Mouse (Mus musculus) large intestine, adult 2 months (tissue): Measurements from ENCODE around the gene Ceacam3. TPM values are rescaled to one million over a fixed set of nuclear protein-coding genes. Genes with fewer than 3 reads are reported as not detected.
"Not testable (repeated sequence)": the region's sequence is repeated elsewhere in the genome, so short reads cannot be mapped to it uniquely, and the experiment has no call there.

Experiments used
- DNase-seq: peaks from one replicate; pipeline ENCODE4 v3.0.0-alpha.2; 2012; ENCODE audit warnings: low read depth, low spot score
- WGBS: fragments of 180-500 bp; shearing (Covaris S2); methylation state at CpG from one replicate; pipeline ENCODE4 v1.1.7; 2018; 5-methylcytosine and 5-hydroxymethylcytosine counted together
- polyA plus RNA-seq: library from polyadenylated mRNA; depleted of rRNA; stranded (reverse); fragments of >200 nt; gene quantifications from 2 replicates; pipeline ENCODE4 v1.2.3, GENCODE M21; 2012; rRNA removed

Gene Ceacam3
- polyA plus RNA-seq, result not detected in 2 replicates

- no peak for DNase-seq
- whole genome bisulfite sequencing, result 73% methylated on average over 2 of the region's 2 CpGs
These were observed at the start of gene Ceacam3 for GRCm38 (mm10) chr7:17149931-17150330. Gene Ceacam3 (plus strand): TSS chr7:17150282.

DNA sequence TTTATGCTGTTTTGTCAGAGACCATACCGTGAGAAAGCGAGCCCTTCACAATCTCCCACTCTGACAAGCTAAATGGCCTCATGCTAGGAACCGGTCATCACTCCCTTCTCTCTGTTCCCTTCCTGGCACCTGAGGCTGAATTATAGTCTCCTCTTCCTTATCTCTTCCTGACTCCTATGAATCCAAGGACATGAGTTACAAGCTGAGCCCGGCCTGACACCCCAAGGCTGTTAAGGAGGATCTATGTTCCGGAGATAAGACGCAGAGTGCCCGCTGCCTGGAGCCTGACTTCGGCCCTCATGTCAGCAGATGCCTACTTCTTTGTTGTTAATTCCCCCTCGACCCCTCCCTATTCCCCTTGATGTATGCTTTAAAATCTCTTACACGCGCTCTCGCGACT, 48.5 kb upstream of the Ceacam3 start:
- DNase-seq, result not testable (repeated sequence)
- 89% methylated on average over 13 of the region's 13 CpGs for WGBS

DNA sequence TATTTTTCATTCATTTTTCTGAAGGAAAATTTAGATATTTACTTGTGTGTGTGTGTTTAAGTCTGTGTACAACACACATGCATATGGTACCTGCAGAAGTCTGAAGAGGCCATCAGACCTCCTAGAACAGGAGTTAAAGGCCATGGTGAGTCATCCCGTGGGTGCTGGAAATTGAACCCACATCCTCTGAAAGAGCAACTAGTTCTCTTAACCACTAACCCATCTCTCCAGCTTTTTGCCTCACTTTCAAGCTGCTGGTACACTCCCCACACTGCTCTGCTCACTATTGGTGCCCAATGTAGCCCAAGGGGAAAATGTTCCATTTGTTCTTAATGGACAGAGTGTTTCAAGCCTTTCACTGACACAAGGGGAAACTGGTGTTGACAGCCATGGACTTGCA, 14.8 kb upstream of the Ceacam3 start:
- 73% methylated on average over 1 of the region's 1 CpGs for WGBS
- DNase-seq, result no peak

- WGBS, result 17% methylated on average over 2 of the region's 2 CpGs
- no peak for DNase-seq
These were observed 5.6 kb downstream of the Ceacam3 start for GRCm38 (mm10) chr7:17155634-17156033.

- no peak for DNase-seq
- WGBS, result 54% methylated on average over 3 of the region's 3 CpGs
These were observed 7.0 kb downstream of the Ceacam3 start for GRCm38 (mm10) chr7:17156885-17157677.

- no peak for DNase-seq
- 59% methylated on average over 7 of the region's 7 CpGs for WGBS
These were observed 8.9 kb downstream of the Ceacam3 start for GRCm38 (mm10) chr7:17159011-17159410.

- no peak for DNase-seq
- WGBS, result 82% methylated on average over 4 of the region's 4 CpGs
These were observed 21.7 kb downstream of the Ceacam3 start for GRCm38 (mm10) chr7:17171827-17172226.

DNA sequence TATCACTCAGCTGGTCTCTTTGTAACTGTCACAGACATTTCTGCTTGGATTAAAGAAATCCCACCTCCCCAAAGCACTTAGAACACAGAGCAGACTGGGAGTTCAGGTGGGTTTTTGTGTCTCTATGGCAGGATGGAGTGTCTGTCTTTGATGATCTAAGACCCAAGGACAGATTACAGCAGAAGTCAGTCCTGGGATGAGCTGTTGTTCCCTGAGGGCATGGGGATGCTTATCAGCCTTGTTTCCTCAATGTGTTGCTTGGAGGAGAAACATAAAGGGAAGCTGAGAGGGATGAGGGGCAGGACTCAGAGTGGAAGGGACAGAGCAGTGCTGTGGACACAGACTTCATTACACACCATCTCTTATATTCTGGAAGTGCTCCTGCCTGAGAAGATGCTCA, 53.1 kb downstream of the Ceacam3 start, which contains the start of gene Psg29:
Gene Psg29 (plus strand): TSS at position 301 of the 400 bp plus-strand sequence.
- no peak for DNase-seq

- WGBS, result 59% methylated on average over 3 of the region's 3 CpGs
- no peak for DNase-seq
These were observed 55.6 kb downstream of the Ceacam3 start for GRCm38 (mm10) chr7:17205530-17206184.

Other genes starting within 250 kb of the Ceacam3 start
- 1.5 and 1.7 TPM in 2 replicates for gene Ptgir, start 243.8 kb upstream of the Ceacam3 start, polyA plus RNA-seq
- 442 and 456 TPM in 2 replicates for gene Calm3, start 226.2 kb upstream of the Ceacam3 start, polyA plus RNA-seq
- 1.2 and 2.3 TPM in 2 replicates for gene Pnmal2, start 205.6 kb upstream of the Ceacam3 start, polyA plus RNA-seq
- 0.22 and 0.43 TPM in 2 replicates for gene Pnmal1, start 190.6 kb upstream of the Ceacam3 start, polyA plus RNA-seq
- 0.15 and 0.16 TPM in 2 replicates for gene Gm42372, start 167.2 kb upstream of the Ceacam3 start, polyA plus RNA-seq
- 1.0 and 1.1 TPM in 2 replicates for gene Ccdc8, start 157.6 kb upstream of the Ceacam3 start, polyA plus RNA-seq
- 198 and 205 TPM in 2 replicates for gene Ppp5c, start 122.4 kb upstream of the Ceacam3 start, polyA plus RNA-seq
- gene Hif3a, start 87.9 kb upstream of the Ceacam3 start, polyA plus RNA-seq, result 0.70 and 0.71 TPM in 2 replicates
- 0.02 TPM in 1 of 2 replicates, not detected in the other for gene Psg16, start 76.2 kb upstream of the Ceacam3 start, polyA plus RNA-seq
- gene Psg29, start 53.2 kb downstream of the Ceacam3 start, polyA plus RNA-seq, result not detected in 2 replicates